Mouse (Mus musculus): ENCODE data around the gene Insrr.
"Not testable (repeated sequence)": the region's sequence is repeated elsewhere in the genome, so short reads cannot be mapped to it uniquely, and the experiment has no call there.

Insrr gene

DNA sequence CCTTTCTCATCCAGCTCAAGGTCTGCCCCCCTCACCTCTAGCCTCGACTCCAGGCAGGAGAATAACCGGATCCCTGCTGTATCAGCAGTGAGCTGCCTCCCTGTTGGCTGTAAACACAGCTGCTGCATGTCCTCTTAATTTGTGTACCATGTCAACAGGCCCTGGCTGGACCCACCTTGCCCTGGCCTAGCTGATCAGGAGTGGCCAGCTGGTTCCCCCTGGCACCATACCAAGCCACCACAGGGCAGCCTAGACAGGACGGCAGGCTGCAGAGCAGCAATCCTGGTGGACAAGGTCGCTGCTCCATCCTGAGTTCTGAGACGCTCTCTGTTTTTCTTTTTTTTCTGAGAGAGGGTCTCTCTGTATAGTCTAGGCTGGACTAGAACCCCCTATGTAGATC is 4.9 kb downstream of the Insrr start:
- TF ChIP-seq GATA4 (IDR thresholded peaks at IDR 0.05; ENCODE audit: insufficient replicate concordance, low read length) = no peak

DNA sequence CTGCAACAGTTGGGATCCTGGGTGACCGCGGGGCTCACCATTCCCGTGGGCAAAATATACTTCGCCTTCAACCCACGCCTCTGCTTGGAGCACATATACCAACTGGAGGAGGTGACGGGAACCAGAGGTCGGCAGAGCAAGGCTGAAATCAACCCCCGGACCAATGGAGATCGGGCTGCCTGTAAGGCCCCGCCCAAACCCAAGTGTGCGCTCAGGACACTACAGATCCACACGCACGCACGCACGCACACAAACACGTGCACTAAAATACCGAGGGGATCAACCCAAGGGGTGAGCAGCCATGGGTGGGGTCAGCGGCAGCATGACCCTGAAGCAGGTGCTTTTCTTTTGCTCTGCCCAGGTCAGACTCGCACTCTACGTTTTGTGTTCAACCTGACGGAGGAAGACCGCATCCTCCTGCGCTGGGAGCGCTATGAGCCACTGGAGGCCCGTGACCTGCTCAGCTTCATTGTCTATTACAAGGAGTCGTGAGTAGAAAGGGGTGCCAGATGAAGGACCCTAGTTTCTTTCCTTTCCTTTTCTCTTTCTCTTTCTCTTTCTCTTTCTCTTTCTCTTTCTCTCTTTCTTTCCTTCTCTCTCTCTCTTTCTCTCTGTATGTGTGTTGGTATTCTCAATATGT is 7.4 kb downstream of the Insrr start:
- no peak for TF ChIP-seq GATA4 (IDR thresholded peaks at IDR 0.05; ENCODE audit: insufficient replicate concordance, low read length)

DNA sequence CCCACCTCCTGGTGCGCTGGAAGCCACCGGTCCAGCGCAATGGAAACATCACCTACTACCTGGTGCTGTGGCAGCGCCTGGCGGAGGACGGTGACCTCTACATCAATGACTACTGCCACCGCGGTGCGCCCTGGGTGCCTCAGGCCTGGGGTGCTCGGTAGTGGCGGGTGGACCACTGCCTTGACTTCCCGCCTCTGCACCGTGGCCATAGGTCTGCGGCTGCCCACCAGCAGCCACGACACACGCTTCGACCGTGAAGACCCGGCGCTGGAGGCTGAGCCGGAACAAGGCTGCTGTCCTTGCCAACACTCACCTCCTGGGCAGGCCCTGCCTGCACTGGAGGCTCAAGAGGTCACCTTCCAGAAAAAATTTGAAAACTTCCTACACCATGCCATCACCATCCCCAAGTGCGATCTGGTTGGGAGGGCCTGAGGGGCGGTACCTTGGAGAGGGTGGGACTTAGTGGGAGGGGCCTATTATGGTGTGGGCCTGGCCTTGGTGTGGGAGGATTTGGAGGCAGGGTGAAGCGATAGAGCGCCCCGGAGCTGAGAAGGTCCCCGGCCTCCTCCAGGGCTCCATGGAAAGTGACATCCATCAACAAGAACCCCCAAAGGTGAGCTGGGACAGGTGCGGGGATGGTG is 12.7 kb downstream of the Insrr start:
- TF ChIP-seq GATA4 (IDR thresholded peaks at IDR 0.05; ENCODE audit: insufficient replicate concordance, low read length) = no peak

DNA sequence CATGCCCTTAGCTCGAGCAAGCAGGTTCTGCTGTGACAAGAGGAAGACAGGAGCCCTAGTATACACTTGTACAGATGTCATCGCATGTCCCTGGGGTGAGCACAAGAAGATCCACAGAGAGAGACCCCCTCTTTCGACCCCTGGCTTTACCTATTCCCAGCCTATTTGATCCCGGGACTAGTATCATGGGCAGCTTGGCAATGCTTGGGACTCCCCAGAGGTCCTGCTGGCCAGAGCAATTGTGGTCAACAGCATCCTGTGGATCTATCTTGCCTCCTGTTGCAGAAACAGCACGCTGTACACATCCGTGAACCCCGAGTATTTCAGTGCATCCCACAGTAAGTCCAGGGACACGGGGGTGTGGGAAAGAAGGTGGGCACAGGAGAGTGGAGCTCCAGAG is 14.5 kb downstream of the Insrr start:
- TF ChIP-seq GATA4 (IDR thresholded peaks at IDR 0.05; ENCODE audit: insufficient replicate concordance, low read length) = no peak

DNA sequence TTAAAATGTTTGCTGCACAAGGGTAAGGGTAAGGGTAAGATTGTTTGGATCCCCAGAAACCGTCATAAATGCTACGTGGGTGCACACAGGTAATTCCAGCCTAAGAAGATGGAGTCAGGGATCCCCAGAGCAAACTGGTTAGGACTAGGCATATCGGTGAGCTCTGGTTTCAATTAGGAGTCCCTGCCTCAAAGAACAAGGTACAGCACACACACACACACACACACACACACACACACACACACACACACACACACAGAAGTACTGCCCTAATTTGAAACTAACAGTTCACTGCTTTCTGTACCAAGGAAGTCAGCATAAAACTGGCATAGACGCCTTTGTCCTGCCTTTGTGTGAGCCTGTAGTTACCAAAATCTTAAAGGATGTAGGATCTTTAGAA is 15.7 kb downstream of the Insrr start:
- TF ChIP-seq GATA4 (IDR thresholded peaks at IDR 0.05; ENCODE audit: insufficient replicate concordance, low read length) = no peak

DNA sequence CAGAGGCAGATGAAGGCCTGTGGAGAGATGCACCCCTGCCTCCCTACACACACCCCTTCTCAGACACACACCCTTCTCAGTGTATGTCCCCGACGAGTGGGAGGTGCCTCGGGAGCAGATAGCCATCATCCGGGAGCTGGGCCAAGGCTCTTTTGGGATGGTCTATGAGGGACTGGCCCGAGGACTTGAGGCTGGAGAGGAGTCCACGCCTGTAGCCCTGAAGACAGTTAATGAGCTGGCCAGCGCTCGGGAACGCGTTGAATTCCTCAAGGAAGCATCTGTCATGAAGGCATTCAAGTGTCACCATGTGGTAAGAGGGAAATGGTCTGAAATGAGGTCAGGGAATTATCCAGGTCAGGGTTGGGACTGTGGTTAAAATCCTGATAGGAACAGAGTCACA is 16.1 kb downstream of the Insrr start:
- no peak for TF ChIP-seq GATA4 (IDR thresholded peaks at IDR 0.05; ENCODE audit: insufficient replicate concordance, low read length)

DNA sequence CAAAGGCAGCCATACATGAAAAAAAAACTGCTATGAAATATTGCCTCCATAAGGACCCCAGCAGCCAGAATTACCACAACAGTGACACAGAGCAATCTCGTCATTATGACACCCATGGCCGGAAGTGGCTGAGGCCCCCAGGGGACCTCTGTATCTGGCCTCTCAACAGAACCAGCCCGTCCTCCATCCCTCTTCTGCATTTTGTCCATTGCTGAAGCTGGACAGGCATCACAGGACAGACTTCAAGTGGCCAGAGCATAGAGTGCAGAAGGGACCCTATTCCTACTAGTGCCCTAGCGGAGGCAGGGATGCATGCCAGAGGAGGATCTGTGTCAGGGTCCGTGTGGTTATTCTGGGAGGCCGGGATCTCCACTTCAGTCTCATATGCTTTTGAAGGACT is 19.4 kb downstream of the Insrr start:
- TF ChIP-seq GATA4 (IDR thresholded peaks at IDR 0.05; ENCODE audit: insufficient replicate concordance, low read length) = no peak

DNA sequence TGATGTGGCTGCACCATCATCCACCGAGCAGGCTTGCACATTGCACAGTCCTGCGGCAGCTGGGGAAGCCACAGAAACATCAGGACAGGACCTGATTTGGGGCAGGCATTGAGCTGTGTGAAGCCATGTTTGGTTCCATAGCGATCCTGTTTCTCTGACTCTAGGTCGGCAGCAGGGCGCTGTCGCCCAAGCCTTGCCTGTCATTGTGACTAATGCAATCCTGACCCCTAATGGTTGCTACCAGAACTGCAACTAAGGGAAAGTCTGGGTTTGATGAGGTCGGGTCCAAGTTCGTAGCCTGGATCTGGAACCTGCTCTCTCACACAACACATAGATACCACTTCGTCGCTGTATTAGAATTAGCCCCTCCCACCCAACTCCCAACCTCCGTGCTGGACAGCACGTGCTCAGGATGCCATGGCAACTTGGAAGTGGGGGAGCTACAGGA is 19.9 kb downstream of the Insrr start:
- TF ChIP-seq GATA4 (IDR thresholded peaks at IDR 0.05; ENCODE audit: insufficient replicate concordance, low read length) = no peak

DNA sequence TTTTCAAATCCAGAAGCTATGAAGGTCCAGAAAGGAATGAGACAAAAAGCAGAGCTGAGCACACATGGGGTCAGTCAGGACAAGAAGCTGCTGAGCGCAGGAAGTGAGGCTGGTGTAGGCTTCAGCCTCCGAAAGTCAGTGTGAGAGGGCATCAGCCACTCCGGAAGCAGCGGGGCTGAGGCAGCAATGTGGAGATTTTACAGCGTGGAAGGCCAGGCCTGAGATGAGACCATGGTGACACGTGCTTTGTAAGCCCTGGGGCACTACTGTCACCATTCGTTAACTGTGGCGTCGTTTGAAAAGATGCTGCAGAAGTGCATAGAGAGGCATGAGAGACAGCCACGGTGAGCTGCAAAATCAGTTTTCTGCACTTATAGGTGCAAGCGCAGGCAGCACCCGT is 21.5 kb downstream of the Insrr start:
- no peak for TF ChIP-seq GATA4 (IDR thresholded peaks at IDR 0.05; ENCODE audit: insufficient replicate concordance, low read length)

DNA sequence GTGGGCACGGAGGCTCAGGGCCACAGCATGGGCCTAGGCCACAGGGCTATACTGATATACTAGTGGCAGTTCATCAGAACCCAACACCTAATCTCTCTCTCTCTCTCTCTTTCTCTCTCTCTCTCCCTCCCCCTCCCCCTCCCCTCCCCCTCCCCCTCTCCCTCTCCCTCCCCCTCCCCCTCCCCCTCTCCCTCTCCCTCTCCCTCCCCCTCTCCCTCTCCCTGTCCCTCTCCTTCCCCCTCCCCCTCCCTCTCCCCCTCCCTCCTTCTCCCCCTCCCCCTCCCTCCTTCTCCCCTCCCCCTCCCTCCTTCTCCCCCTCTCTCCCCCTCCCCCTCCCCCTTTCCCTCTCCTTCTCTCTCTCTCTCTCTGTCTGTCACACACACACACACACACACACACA is 27.5 kb downstream of the Insrr start, which contains the start of gene Pear1:
TSS of gene Pear1 (minus strand) at position 101 of the 400 bp plus-strand sequence.
- TF ChIP-seq GATA4 (IDR thresholded peaks at IDR 0.05; ENCODE audit: insufficient replicate concordance, low read length) = not testable (repeated sequence)

DNA sequence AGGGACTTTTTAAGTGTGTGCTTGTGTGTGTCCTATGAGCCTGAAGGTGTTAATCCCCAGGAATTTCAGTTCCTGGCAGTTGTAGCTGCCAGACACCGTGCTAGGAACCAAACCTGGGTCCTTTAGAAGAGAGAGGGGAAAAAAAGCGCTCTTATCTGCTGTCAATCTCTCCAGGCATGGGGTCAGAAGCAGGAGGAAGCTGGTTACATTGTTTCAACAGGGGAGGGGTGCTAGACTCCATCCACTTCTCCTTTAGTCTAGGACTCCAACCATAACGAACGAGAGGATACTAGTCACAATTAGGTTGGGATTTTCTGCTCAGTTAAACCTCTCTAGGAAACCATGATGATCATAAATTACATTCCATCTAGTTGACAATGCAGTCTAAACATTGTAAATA is 31.7 kb downstream of the Insrr start:
- TF ChIP-seq GATA4 (IDR thresholded peaks at IDR 0.05; ENCODE audit: insufficient replicate concordance, low read length) = no peak

DNA sequence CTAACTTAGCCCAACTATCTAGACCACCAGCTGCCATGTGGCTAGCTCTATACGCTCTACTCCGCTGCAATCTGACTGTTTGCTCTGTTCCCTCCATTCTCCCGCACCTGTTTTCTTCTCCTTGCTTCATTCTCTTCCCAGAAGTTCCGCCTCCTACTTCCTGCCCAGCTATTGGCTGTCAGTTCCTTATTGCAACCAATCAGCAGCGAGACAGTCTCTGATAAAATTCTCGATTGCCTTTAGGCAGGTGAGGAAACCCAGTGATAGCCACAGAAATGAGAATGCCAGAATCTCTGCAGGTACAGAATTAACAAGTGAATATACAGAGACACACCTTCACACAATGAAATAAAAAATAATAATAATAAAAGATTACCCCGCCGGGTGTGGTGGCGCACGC is 32.3 kb downstream of the Insrr start:
- TF ChIP-seq GATA4 (IDR thresholded peaks at IDR 0.05; ENCODE audit: insufficient replicate concordance, low read length) = no peak

DNA sequence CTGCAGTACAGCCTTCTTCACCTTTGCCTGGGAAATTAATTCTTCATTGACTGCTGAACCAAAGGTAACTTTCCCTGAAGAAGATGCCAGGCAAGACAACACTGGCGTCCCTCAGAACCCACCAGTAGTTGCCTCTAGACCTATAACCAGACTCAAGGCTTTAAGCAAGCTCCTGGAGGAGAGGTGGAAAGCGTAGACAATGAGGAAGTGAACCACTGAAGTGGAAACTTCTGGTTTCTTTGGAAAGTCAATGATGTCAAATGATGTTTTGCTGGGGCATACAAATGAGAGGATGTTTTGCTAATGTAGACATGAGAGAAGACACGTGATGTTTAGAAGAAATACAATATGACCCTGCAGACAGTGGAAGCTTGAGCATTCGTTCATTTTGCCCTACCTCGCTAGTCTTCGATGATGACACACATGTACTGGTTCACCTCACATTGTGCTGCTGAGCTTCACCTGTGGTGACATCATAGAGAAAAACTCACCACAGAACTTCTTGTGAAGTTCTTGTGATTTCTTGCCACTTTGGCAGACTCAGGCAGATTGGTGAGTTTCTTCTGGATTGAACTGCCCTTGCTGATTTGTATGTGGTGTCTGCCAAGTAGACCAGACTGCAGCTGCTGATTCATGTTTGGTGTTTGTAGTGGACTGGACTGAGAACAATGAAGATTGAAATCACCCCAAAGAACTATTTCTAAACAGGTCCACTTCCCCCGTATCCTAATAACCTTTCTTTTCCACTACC is 35.5 kb downstream of the Insrr start:
- TF ChIP-seq GATA4 (IDR thresholded peaks at IDR 0.05; ENCODE audit: insufficient replicate concordance, low read length) = no peak

DNA sequence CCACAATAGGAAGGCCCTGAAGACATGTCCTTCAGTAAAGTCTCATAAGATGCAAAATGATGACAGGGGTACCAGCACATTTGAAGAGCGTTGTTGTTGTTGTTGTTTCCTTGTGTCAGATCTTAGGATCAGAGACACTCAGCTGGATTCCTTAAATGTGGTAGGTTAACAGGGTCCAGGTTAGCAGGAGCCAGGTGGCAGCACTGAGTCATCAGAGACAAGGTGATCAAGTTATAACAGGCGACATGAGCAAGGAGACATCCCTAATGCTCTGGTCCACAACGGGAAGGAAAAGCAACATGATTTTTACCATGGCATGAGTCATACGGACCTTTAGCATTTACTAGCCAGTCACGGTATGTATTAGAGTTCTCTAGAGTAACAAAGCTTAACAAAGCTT is 36.7 kb downstream of the Insrr start:
- no peak for TF ChIP-seq GATA4 (IDR thresholded peaks at IDR 0.05; ENCODE audit: insufficient replicate concordance, low read length)

DNA sequence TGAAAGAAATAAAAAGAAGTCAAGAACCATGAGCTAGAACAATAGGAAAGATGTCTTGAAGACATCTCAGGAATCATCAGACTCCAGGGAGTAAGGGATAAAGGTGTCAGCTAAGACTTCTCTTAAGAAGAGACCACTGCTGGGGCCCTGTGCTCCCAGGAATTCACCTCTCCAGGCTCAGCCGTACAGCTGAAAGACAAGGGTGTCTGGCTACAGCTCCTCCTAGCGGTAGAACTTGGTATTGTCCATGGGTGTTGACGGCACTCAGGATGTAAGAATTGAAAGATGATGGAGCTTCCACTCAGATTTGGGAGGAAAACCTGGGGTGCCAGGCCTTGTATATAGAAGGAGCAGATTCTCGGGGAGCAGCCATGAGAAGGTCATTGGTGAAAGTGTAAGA is 41.9 kb downstream of the Insrr start:
- TF ChIP-seq GATA4 (IDR thresholded peaks at IDR 0.05; ENCODE audit: insufficient replicate concordance, low read length) = no peak

DNA sequence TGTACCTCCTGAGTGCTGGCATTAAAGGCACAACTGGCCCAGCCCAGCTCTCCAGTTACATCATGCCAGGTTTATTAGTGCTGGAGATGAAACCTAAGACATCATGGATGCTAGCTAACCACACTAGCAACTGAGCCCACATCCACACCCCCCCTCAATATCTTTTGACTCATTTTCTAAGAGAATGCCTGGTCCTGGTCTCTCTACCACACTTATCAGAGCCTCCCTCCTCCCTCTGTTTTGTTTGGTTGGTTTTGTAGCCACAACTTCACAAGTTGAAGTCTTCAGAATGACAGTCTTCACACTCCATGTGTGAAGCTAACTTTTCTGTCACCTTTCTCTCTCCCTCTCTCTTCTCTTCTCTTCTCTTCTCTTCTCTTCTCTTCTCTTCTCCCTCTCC is 44.1 kb downstream of the Insrr start:
- no peak for TF ChIP-seq GATA4 (IDR thresholded peaks at IDR 0.05; ENCODE audit: insufficient replicate concordance, low read length)
